Mouse (Mus musculus) central nervous system, embryonic 14 days (tissue): ENCODE measurements around the gene Cfap58. TPM values are rescaled to one million over a fixed set of nuclear protein-coding genes. Genes with fewer than 3 reads are reported as not detected.

Source experiments
- polyA plus RNA-seq: library from polyadenylated mRNA; depleted of rRNA; stranded (reverse); fragments of >200 nt; gene quantifications from 2 replicates; pipeline ENCODE4 v1.2.3, GENCODE M21; 2012; rRNA removed

Gene Cfap58
- 0.41 and 0.42 TPM in 2 replicates for polyA plus RNA-seq

DNA sequence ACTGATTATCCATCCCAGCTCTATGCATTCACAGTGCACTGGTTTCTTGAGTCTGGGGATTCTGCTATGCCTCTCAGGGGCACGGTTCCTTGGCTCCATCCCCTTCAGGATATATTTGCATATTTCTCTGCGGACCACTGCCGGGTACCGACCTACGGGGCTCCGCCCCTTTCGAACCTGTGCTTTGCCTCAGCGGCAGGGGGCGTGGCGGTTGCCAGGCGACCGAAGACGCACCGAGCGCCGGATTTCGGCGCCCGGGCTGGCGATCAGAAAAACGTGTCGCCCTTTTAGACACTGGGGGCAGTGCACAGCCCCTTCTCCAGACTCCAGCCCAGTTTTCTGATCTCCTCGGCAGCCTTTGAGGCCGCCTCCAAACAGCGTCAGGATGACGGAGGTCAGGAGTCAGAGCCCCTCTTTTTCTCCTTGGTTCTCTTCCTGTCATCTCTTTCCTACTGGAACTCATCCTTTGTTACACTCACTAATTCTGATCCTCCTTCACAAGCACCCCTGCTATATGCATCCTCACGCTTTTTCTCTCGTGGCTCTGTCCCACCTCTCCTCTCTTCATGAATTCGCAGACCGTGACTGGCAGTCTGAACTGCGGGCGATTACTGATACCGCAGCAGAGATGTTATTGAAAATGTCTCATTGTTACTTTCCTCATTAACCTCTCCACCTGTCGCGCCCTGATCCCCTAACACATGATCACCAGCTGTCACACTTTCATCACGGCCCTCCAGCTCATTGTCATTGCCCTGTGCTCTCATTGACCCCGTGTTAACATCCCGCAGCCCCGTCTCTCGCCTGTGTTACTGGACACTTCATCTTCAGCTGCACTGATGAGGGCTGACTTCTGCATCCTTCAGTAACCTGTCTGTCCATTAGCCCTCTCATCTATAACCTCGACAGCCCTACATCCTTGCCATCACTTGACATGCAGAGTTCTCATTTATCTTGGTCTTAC lies at the start of gene Cfap58:
TSS of gene Cfap58 (plus strand) at position 233 of the 964 bp plus-strand sequence.

GRCm38 (mm10) chr19:47919126-47919965 lies 18.1 kb upstream of the Cfap58 start, which contains the start of the genes Cfap43 and Itprip:
Cfap43 (minus strand) TSS chr19:47919287.
Itprip (minus strand) TSS chr19:47919299.

Other genes with a start within 250 kb of the Cfap58 start
- 0.47 and 4.0 TPM in 2 replicates for gene Col17a1, start 245.6 kb upstream of the Cfap58 start, polyA plus RNA-seq
- gene Sfr1, start 206.0 kb upstream of the Cfap58 start, polyA plus RNA-seq, result 121 and 122 TPM in 2 replicates
- gene Gsto1, start 82.7 kb upstream of the Cfap58 start, polyA plus RNA-seq, result 55.9 and 62.1 TPM in 2 replicates
- gene Gsto2, start 72.1 kb upstream of the Cfap58 start, polyA plus RNA-seq, result 0.71 and 0.97 TPM in 2 replicates
- 2.4 and 2.7 TPM in 2 replicates for gene Cfap43, start 18.4 kb upstream of the Cfap58 start, polyA plus RNA-seq
- gene Itprip, start 18.4 kb upstream of the Cfap58 start, polyA plus RNA-seq, result 6.3 and 6.7 TPM in 2 replicates